Mouse (Mus musculus): Measurements from ENCODE around the gene Zic5.
"Not testable (repeated sequence)": the region's sequence is repeated elsewhere in the genome, so short reads cannot be mapped to it uniquely, and the experiment has no call there.

Zic5 gene

DNA sequence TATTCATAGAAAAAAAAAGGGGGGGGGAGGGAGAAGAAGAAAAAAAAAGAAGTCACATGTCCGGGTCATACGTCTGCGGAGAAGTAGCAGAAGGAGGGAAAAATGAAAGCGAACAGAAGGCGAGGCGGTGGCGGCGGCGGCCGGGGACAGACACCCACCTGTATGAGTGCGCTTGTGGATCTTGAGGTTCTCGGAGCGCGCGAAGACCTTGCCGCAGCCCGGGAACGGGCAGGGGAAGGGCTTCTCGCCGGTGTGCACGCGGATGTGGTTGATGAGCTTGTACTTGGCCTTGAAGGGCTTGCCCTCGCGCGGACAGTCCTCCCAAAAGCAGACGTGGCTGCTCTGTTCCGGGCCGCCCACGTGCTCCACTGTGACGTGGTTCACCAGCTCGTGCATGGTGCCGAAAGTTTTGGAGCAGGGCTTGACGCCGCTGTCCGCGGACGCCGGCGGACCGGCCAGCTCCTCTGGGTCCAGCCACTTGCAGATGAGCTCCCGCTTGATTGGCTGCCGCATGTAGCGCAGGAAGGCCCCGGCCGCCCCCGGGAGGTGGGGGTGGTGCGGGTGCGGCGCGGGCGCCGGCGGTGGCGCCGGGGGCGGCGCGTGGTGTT is 1.6 kb downstream of the Zic5 start:
- not testable (repeated sequence) for DNase-seq

DNA sequence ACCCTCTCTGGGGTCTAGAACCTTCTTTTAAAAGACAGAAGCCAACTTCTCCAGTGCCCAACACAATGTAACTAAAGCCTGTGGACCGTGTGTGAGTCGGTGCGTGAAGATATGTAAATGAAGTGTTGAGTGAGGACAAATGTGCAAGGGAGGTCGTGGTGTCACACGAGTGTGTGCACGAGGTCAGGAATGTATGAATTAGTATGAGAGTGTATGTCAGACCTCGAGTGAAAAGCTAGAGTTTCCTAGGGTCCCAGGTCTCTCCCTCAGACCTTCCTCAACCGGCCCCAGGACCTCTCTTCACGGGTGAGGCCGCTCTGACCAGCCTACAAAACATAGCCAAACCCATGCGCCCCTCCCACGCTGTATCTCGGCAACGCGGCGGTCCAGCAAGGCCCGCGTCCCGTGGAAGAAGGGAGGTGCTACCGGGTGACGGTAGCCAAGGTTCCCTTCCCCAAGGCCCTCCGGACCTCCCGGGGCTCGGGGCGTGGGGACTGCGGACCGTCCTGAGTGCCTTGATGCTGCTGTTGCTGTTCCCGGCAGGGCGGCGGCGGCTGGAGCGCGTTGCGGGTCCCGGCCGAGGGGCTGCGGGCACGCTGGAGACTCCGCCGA is 2.3 kb downstream of the Zic5 start:
- no peak for DNase-seq

DNA sequence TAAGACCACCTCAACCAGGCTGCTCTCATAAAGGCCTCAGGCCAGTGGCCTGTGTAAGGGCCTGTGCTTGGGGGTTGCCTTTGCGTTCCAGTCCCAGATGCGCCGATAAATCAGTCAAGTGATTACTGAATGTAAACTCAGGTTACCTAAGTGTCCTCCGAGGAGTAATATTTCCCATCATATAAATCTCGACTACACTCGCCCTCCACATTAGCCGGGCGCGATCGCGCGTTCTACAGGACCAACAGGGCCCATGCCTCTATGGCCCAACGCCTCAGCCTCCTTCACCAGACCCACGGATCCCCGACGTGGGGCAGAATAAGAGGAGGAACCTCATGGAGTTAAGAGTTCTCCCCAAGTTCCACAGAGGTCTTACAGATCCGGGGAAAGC is 2.8 kb downstream of the Zic5 start:
- DNase-seq = no peak

DNA sequence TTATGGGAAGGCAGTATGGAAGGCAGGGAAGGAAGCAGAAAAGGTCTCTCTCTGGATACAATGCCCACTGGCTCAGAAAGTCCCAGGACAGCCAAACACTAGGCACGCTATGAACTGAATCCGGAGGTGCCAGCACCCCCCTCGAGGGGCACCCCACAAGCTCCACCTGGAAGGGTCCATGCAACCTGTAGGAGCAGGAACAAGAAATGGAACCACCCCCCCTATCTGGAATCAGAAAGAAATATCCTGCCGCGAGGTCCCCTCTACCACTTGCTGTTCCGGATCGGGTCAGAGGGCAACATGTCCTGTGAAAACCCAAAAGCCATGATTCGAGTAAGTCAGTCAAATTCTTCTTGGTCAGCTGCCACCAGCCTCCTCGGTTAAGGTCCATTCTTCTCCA is 3.5 kb downstream of the Zic5 start:
- no peak for DNase-seq

DNA sequence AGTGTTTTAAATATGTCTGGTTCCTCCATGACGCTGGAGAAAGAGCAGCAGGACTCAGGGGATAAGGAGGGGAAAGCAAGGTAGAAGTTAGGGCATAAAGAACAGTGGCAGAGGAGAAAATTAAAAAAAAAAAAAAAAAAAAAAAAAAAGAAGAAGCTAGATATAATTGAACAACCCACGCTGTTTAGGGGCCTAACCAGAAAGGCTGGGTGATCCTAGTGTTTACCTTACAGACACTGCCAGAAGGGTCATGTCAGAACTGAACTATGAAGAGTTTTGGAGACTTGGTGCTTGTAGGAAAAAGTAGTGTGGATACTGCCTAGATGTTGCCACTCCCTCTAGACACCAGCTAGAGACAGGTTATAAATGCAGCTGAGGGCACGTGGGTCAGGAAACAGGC is 4.0 kb downstream of the Zic5 start:
- DNase-seq = no peak

DNA sequence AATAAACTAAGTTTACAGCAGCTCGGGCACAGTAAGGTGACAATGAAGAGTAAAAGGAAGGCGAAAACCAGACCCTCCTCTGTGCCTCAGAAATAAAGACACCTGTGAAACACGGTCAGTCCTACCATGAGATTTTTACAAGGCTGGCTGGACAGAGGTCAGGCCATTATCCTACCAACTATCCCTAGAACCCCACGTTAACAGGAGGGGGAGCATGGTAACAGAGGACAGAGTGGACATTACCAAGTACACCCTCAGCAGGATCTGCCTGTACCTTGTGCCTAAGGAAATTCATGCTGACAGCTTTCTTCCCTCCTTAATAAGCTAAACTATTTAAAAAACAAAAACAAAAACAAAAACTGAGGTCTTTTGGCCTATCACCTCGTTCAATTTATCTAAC is 5.3 kb downstream of the Zic5 start:
- DNase-seq = no peak

DNA sequence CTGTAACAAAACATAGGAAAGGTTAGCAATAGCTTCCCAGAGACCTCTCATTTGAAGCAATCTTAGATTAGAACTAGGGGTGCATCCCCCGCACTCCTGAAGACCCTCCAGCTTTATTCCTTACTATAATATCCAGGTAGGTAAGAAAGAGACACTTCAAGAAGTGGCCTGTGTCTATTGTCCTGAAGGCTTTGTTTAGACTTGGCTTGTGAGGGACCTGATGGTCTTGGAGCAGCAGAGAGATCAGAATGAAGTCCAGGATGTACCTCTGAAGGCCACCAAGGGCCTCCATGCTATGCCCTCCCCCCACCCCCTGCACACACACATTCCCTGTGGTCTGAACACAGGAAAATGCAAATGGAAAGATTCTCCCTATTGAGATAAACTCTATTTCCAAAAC is 5.7 kb downstream of the Zic5 start:
- DNase-seq = no peak

DNA sequence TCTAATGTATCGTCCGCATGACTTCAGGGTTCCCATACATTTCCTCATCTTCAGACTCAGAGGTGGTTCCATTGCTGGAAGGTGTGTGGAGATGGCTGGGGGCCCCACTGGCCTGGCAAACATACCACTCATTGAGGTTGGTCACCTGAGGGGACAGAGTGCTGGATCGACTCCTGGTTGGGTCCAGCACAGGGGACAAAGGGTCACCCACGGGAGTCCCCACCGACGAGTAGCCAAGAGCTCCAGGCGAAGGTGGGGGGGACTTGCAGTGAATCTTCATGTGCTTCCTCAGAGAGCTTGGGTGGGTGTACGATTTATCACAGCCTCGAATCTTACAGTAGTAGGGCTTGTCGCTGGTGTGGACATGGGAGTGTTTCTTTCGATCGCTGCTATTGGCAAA is 6.1 kb downstream of the Zic5 start:
- DNase-seq = not testable (repeated sequence)

DNA sequence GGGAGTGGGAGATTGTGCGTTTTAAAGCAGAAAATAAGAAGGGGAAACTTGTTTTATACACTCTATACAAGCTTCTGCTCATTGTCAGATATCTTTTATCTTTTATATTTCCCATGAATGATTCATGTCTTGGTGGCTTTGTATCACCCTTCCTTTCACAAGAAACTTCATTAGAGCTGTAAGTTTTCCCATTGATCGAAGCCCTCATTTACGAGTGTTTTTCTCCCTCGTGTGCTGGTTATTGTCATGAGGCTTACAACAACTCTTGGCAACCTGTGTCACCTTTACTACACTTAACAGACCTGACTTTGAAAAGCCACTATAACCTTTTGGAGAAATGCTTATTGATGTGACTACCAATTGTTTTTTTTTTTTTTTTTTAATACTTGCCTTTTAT is 9.9 kb downstream of the Zic5 start:
- no peak for DNase-seq

DNA sequence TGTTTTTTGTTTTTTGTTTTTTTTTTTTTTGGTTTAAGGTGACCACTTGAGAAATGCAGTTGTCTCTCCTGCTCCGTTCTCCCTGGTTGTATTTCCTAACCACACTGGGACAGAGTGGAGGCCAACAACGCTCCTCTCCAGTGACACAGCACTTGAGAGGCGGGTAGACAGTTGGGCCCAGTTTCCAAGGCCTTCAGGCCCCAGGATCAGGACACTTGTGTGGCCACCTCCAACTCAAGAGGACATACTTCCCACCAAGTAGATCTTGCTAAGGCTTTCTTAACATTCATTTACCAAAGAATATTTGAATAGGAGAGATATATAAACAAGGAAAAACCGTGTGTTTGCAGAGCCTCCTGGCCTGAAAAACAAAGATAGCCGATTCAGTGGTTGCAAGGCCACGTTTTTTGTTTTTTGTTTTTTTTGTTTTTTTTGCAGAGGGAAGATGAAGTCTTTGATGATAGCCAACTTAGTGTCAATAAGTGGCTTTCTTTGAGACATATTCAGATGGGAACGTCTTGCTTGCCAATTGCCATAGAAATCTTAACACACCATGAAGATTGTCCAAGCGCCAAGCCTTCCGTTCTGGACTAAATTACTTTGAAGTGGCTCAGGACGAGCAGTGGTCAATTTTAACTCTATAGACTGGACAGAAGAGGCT is 10.4 kb downstream of the Zic5 start:
- no peak for DNase-seq

DNA sequence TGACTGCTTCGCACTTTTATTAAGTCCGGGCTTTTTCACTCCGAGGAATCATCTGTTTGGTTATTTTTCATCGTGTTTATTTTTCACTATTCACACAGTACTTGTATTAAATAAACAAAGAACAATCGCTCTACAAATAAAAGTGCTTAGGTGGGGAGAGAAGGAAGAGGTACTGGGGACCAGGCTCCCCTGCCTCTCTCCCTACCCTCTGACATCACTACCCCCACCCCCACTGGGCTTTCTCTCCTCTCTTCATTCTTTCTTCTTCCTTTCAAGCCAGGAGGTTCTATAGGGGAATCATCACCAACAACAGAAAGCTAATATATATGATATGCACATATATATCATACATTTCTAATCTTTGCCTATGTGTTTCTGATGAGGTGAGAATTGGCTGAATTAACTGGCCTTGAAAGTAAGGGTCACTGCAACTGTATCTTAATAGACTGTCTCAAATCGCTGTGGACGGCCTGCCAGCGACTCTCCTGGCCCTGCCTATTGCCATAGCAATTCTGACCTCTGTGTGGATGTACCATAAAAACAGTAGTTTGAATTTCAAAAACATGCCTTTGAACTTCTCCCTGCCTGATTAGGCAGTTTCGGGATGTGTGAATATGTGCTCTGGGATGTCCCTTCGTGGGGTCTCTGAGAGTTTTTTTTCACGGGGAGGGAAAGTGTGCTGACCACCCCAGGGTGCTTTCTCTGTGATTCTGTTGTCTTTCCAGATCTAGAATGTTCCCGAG is 11.3 kb downstream of the Zic5 start:
- DNase-seq = no peak

DNA sequence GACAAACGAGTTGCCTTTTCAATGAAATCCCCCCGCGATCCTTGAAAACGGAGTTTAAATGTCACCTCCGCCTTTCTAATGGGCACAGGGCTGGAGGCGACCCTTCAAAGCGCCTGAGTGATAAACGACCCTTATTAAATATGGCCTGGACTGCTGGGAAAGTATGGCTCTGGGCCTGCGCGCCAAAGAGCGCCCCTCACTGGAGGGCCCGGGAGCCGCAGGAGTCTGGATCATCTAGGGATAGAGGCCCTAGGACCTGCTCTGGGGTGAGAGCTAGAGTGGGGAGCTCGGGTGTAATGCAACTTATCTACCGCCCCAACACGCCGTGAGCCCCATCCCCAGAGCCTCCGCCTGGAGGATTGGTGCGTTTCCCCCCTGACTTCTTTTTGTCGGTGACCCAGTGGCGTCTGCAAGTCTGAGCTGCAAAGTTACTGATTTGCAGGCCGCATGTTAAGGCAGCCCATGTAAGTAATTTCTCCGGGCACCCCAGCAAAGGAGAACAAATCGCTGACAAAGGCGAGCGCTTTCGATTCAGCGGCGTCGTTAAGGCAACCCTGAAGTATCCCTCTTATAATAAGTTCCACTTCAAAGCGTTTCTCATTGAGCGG is 12.0 kb downstream of the Zic5 start:
- DNase-seq = no peak

DNA sequence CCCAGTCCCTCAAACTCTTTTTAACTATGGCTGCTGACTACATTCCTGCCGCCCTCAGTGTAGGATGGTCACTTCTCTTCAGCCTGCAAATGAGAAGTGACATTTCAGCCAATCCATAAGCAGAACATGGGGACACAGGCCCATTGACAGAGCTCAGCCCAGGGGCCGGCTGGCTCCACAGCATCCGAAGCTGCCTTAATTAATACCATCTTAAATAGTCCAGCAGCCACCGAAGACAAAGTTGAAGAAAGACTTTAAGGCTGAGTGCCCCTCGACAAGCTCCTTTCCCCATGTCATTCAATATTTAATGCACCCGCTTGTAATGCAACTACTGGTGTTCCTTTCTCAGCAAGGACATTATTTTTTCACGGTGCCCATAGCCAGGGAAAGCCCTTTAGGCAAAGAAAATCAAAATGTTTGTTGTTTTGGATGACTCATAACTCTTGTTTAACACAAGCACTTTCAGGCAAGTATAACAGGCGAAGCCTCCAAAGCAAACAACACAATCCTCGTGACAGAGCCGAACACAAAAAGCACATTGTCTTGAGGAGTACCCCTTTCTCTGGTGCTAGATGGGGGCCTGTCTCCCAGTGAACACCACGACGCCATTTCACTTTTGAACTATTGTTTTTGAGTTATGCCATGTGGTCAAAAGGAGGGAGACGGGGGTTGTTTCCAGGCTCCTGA is 12.6 kb downstream of the Zic5 start:
- no peak for DNase-seq

DNA sequence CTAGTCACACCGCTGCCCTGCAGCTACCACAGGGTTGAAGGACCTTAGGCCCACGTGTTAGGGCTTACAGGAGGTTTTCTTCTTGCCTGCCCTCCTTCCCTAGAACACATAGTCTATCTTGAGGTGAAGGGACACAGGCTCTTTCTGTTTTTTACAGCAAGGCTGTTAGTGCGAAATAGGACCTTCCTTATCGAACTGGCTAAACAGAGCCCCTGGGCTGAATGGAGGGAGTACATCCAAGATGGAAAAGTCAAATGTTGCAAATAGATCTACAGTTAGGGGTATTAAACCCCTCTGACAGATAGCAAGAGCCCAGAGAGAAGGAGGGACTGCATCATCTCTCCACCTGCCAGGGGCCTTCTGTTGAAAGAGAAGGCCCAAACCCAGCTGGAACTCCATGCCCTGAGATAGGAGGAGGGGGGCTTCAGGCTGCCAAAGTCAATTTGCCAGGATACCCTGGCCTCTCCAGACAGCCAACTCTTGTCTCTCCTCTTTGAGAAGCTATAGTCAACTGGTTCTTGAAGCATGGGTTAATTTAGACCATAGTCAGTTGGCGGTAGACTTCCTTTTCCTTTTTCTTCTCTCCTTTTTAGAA is 13.8 kb downstream of the Zic5 start:
- no peak for DNase-seq

DNA sequence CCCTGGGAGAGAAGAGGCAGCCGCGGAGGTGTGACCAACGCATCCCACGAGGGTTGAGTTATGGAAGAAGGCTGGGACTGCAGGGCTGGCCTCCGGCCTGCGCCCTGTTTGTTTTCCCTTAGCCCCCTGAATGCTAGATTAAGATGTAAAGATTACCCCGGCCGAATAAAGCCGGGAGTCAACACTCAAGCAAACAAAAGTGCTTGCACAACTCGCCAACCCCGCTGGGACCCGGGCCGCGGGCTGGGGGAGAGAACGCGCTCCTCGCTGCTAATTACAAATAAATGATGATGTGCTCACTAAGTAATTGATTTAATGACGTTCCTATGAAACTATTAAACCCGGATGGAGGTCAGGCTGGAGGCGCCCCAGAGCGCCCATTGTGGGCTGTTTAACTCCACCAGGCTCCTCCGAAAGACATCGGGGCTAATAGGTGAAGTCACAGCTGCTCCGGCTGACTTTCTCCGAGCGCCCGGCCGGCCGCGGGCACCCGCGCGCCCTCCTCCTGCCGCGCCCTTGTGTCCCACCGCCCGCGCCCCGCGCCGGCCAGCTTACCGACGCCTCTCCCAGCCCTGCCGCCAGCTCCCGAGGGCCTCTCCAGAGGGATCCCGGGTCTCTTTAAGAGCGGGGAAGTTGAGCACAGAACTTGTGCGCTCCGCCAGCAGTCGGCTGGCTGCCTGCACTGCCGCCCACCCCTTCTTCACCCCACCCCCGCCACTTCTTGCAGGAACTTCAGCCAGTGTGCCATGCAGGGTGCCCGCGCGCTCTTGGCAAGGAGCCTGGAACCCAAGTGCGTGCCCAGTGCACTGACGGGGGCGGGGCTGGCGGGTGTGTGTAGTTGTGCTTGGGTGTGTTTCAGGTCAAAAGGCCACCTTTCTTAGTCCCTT is 14.7 kb downstream of the Zic5 start, which contains the start of gene Gm5089:
Gm5089 (minus strand) TSS at position 620 of the 887 bp plus-strand sequence.
- DNase-seq = no peak

DNA sequence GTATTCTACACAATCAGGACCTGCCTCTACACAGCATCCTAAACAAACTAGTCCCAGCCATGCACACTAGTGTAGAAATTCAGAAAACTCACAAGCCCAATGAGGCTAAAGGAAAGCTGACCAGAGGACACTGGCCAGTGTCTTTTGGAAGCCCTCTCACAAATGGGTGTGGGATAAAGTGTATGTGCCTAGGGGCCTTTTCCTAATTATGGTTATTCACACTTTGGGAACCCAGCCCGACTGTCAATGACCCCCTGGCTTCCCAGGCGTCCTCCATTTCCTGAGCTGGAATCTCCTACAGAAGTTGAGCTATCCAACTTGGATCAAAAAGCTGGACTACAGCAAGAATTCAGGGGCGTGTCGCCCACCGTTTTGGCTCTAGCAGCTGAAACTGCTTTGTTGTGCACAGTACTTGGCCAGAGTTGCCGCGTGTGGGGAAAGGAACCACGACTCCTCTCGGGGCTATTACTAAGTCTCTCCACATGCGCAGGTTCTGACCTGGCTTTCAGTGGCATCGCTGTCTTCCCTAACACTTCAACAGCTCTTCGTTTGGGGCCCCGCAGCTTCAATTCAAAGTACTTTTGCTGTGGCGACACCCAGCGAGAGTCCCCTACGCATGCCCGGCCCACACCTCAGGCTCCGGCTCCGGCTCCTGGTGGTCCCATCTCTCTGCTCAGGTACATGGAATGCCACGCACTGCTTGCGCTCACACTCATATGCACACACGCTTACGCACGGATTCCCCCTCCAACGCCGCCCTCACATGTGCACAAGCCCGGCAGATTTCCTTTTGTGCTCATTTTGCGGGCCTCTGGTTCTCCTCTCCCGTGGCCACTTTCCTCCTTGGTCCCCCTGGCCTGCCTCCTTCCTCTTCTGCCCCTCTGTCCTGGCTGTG is 15.6 kb downstream of the Zic5 start:
- no peak for DNase-seq

DNA sequence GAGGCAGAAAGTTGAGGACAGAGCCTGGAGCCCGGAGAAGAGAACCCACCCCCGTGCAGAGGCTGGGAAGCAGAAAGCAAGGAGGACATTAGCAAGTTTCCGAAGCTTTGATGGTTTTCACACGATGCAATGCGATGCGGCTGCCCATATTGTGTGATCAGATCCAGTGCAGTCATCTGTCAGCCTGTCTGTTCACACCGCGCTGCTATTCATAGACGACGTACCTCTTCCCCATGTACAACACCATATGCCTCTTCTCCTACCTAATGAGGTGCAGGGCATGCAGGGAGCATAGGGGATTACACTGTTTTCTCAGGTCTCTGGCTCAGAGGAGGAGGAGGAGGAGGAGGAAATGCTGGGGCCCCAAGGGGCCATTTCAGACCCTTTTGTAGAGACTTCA is 28.6 kb downstream of the Zic5 start:
- DNase-seq = no peak

DNA sequence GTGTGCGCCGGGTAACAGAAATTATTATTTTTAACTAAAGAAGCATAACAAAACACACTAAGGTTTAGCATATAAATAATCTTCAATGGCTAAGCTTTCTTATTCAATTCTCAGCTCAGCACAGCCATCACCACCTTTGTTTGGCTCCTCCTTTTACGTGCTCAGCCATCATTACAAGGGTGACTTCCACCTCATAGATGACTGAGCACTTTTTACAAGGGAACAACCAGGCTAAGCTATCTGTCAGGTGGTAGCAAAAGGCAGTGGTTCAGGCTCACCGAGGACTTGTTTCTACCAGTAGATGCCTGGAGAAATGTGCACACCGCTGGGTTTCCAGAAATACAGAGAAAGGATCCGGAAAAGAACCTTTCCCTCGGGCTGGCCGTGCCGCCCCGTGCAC is 31.4 kb downstream of the Zic5 start:
- DNase-seq = no peak

DNA sequence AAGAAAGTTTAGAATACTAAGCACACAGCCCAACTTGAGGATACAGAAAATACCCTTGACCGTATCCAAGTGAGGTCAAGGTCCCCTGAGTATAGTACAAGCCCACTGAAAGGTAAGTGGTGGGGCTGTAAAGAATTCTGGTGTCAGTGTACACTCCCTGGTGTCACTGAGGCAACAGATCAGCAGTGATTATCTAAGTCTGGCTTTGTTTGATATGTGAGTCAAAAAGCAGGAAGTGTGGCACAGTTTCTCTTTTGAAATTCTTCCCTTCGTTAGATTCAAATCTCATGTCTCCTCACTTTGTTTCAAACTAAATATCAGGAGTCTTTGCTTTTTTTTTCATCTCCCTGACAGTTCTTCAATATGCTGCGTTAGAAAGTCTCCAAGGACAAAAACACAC is 32.9 kb downstream of the Zic5 start:
- DNase-seq = no peak

DNA sequence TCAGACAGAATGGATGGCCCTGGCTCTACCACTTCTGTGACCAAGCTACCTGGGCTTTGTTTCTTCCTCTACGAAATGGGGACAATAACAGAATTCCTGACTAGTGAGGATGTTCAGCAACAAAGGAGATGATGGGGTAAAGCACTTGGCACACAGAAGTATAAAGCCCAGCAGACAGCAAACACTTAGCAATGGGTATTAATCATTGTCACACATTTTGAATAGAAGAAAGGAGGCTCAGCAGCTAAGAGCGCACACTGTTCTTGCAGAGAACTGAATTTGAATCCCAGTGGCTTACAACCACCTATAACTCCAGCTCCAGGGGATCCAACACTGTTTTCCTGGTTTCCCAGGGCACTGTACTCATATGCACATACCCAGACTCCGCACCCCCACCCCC is 37.8 kb downstream of the Zic5 start:
- DNase-seq = no peak

Measured in thymus, postnatal 25 days (tissue).